Mouse (Mus musculus) urinary bladder, adult 18-20 months (tissue): ENCODE data around the gene Shb.
A peak's percentile ranks its signal among the peaks of the same experiment; 100 is the strongest.

Experiments used
- DNase-seq, 2 experiments: peaks; one replicate each; pipeline ENCODE4 v3.0.0; 2022; ENCODE audit warnings: low spot score in 2 of 2, mixed read lengths in 2 of 2

Gene Shb

DNA sequence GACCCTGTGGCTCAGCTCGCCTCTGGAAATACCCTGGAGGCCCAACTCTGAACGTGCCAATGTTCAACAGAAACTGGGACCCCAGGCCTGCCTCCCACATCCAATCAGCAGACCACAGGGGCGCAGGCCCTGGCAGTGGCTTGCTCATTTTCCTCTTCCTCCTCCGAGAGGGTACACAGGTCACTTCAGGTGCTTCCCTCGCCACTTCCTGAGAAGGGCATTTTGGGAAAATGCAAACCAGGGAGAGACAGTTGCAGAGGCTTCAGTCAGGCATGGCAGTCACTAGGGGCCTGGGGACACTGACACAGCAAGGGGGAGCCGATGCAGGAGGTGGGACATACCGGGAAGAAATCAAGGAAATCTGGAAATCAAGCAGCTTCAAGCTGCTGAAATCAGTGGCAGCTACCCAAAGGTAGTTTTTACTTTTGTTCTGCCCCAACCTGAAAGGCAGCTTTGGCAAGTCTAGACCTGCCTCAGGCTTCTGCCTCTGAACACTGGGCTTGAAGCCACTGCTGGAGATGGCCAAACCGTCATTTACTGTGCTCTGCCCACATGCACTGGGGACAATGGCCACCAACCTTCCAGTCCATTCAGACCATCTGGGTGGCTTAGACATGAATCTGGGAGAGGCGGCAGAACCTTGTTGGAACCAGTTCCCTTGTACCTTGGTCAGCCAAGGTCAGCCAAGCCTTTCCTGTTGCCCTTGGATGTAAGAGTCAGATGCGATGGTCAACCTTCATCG, 110.6 kb downstream of the Shb start:
- DNase-seq: peak; percentile 57 to 75

DNA sequence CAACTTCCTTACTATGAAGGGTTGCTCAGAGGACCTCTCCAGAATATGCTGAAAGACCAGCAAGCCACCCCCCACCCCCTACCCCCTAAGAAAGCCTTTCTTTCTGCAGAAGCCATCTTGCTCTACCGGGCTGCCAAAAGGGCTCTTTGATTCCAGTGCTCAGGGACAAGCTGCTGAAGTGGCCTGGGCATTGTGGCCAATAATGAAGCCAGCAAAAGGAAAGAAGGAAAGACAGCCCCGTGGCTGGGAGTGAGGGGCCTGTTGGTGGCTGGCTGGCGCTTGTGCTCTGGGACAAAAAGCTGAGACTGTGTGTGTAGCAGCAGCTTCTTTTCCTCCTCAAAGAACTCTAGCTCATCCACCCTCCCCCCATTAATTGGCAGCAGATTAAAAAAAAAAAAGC, 111.5 kb downstream of the Shb start:
- no peak for DNase-seq

DNA sequence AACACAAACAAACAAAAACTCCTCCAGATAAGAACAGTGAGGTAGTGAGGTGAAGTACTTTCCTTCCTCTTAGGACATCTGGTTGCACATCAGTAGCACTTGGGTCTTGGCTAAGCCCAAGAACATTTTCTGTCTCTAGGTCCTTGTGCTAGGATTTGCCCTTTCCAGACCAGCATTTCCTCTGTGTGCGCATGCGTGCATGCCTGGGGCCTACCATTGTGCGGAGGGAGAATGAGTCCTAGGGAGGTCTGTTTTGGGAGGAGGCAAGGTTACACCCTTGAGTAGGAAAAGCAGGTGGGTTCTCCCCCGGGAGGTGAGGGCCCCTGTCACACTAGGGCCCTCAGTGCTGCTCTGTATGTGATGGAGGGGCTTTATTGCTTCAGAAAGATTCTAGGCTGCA, 113.2 kb downstream of the Shb start:
- no peak for DNase-seq

DNA sequence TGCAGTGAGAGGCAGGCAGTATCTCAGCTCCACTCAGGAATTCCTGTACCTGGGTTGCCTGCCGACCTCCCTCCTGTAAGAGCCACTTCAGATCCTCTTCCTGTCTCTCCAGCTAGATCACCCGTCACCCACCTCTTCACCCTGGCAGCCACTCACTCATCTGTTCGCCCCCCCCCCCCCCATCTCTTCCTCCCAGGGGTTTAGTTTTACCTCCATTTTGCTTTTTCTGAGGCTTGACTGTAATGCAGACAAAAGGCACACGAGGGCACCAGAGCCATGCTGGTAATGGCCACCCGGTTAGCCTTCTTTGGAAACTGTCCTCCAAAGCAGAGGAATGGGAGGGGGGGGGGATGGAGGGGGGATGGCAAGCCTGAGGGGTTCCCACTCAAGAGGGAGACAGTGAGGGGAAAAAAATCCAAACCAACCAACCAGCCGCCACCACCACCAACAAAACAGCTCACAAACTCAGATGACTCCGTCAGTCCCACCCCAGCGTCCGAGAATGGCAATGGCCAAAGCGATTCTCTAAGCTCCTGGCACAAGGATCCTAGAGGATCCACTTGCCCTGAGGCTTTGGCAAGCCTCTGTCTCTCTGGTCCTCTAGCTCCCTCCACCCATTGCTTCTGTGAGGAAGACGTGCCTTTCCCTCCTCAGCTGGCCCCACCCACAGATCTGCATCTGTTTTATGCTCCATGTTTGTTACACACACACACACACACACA, 113.9 kb downstream of the Shb start:
- DNase-seq: peak in 1 of 2 experiments; percentile 50

DNA sequence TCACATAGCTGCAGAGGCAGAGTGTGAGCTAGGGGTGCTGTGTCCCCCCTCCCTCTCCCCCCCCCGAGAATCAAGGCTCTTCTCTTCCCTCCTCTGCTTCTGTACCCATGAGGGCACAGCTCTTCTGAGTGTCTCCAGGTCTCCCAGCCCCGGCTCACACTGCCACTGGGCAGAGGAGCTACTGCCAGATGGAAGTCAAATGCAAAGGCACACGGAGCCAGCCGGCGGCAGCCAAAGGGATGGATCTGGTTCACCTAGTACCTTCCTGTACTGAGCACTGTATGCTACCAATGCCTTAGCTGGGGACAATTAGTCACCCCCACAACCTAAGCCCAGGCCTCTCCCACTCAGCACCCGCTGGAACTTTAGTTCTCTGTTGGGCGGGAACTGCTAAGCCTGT, 116.0 kb downstream of the Shb start:
- no peak for DNase-seq

DNA sequence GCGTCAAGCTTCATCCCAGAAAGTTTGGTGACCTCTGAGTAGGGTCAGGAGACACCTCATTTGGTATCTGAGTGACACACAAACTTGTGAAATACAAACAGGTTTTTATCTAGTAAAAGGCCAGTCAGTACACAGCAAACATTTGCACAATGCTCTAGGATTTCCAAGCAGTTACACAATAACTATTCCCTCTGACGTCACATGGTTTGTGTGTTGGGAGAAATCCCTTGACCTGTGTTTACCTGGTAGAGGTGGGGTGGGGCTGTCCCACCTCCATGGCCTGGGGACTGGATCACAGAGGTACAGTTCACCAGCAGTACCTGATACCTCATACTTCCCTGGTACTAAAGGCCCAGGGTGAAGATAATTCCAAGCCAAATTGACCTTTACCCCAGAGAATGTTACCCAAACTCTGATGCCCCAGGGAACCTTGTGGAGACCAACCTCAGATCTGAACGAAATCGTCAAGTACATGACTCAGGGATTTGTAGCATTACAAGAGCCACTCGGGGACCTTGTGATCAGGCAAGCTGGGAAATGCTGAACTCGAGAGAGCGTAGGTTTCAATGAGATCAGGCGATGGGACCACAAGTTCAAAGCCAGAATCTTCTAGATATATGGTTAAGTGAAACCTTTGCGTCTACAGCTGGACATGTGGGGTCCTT, 118.5 kb downstream of the Shb start:
- DNase-seq: no peak

DNA sequence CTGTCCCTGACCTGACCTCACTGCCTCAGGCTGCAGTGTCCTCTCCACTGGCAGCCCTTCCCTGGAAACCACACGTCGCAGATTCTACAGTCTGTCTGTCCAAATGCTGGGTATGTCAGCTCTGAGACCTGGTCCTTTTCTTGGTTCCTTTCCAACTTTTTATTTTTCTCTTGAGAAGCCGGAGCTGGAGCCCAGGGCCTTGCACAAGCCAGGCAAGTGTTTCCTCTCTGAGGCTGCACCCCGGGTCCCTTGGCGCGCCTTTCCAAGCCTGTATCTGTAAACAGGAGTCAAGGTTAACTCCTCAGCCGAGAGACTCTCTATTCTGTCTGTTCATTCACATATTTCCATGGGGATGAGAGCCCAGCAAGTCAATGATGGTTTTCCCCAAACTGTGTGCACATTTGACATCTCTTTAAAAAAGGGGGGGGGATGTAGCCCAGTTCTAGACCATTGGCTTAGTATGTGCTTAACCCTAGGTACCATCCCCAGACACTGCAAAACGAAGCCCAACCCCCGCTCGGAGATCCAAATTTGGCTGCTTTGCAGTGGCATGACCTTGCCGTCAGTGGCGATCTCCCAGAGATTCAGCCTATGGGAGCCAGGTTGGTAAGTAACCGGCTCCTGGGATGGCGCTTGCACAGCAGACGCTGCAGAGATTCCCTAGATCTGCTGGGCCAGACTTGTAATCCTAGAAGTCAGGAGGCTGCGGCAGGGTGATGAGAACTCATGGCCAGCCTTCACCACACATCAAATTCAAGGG, 119.7 kb downstream of the Shb start:
- DNase-seq: no peak

DNA sequence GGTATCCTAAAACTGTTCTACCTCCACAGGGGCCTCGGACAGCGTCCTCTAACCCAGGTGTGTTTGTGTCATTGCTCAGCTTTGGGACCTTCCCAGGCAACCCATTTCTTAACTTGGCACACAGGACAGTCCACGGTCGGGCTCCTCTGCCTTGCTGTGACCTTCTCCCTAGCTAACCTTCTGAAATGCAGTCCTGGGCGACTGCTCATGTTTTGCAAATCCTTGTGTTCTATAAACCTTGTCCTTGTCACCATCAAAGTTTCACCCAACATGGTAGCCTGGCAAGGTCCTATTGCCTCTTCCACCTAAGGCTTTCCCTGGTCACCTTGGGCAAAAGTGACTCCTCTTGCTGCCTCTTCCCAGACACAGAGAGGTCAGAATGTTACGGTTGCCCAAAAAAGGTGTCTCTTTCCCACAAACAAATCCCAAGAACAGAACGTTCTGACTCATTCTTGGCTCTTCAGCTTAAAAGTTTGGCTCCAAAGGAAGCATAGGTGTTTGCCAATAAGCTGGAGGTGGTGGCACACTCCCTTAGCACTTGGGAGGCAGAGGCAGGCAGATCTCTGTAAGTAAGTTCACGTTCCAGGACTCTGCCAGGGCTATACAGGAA, 121.0 kb downstream of the Shb start:
- no peak for DNase-seq

DNA sequence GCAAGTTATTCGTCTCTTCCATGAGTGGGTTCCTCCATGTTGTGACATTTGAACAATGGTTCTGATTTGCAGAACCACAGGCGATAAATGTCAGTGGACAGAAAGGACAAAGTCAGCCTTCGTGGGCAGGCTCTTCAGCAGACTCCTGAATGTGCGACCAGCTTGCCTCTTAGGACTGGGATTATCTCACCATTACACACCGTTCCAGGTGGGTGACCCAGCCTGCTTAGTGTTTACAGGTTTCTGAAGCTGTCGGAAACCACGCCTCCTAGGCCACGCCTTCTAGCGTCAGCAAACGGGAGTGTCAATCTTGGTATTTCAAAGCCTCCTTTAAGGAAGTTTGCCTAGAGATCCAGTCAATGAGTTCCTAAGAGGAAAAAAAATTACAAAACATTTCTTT, 123.0 kb downstream of the Shb start:
- DNase-seq: peak; percentile 78 to 80

DNA sequence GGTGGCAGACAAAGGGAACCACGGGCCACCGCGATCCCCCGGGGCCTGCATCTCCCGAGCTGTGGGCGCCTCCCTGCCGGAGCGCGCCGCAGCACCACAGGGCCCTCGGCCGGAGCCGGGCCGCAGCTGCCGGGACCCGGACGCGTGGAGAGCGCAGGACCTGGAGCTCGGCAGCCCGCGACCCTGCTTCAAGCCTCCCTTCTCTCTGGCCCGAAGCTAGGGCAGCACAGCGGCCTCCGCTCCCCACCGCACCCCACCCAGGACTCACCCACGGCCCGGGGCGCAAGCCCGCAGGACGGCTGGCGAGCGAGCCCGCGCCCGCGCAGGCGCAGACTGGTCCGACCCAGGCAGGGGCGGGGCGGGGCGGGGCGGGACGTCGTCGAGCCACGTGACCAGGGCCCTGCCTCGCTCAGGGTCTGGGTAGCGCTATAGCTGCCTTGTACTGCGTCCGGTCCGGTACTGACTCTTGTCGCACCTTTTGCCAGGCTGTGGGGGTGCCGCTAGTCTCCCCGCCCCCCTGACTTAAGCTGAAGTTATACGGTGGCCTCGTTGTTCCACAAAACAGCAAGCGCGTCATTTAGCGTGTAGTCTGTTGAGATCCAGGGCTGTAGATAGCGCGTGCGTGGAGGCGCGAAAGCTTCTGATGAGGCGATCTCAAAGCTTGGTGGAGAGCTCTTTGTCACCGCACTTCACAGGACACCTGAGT, 123.7 kb downstream of the Shb start, which contains the start of gene Slc25a51:
Gene Slc25a51 (minus strand): TSS at position 340 of the 706 bp plus-strand sequence.
- DNase-seq: peak; percentile 68 to 81

DNA sequence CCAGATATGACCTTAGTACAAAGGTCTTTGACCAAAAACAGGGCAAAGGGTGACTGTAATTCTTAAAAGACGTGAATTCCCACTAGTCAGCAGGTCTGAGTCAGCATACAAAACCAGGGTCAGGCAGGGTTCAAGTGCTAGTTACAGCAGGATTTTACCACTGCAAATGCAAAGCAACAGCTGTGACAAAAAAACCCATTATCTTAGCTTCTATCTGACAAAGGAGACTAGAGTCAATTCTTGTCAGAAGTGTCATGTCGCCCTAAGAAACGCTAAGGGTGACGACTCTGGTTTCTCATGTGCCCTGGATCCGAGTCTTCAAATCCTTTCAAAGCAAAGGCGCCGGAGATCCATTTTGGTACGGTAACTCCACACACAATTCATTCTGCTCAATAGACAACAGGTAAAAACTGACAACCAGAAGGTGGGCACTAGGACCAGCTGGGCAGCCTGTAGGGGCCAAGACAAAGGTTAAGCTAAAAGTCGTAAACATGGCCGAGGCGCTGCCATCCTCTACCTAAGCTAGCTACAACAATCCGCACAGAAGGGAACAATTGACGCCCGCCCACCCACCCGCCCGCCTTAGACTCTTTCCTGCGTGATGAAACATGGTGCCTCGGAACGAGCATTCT, 124.5 kb downstream of the Shb start:
- DNase-seq: no peak

DNA sequence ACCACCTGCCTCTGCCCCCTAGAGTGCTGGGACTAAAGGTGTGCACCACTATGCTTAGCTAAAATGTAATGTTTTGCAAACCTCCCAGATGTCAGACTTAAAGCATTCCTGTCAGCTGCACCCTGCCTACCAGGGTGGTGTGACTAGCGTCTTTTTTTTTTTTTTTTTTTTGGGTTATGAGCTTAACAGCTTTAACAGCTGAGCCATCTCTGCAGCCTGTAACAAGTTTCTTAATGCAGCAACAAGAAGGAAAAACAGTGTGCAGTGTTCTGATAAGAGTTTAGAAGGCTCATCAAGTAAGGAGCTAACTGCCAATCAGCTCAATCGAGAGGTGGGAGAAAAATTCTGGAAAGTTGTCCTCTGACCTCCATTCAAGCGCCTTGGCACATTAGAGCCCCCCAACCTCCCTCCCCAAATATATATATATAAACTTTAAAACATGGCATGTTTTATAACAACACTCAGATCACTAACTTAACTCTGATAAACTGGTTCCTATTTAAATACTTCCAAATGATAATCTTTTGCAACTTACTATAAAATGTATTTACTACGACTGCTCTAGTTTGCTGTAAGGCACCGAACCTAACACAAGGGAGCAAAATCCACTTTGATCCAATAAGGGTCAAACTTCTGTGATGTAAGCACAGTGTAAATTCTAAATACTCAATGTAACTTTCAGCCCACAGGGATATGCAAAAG, 125.1 kb downstream of the Shb start:
- DNase-seq: no peak

DNA sequence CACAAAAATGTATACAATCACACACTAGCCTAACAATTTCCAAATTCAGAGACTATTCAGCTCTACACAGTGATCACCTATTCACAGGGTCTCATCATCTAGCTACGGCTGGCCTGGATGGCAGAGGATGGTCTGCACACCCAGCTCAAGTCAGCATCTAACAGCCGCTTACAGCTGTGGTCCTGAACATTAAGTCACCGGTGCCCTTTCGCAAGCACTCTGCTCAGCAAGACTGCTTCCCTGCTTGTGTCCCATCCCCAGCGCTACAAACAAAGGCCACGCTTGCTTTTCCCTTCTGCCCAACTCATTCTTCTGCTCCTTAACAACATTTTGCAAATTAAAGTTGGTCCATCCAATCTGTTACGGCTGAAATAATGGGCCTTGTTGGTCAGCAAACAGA, 125.9 kb downstream of the Shb start:
- DNase-seq: no peak

DNA sequence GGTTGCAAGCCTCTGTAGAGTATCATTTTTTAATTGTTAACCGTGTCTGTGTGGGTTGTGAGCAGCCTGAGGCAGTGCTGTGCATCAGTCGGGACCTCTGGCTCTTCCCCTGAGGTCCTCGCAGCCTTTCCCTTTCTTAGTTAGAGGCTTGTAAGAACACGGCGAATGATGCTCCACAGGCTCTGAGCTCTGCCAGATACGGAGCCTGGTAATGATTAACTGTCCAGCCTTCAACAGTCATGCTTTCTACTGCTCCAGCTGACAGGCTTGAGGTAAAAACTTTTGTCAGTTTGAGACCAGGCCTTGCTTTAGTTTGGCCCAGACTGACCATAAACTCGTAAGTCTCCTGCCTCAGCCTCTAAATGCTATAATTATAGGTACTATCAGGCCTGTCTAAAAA, 127.0 kb downstream of the Shb start:
- DNase-seq: no peak

DNA sequence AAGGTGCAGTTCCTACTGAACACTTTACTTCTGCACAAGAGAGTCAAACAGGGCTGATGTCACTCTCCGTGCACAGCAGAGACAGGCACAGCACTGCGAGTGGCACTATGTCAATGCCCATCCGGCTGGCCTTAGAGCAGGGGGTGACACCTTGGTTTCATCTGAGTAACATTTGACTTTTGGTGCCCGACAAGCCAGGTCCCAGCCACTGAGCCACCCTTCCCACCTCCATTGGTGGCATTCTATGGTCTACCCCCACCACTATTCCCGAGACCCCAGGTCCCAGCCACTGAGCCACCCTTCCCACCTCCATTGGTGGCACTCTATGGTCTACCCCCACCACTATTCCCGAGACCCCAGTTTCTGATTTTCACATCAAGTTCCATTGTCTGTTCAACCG, 128.2 kb downstream of the Shb start:
- DNase-seq: no peak

DNA sequence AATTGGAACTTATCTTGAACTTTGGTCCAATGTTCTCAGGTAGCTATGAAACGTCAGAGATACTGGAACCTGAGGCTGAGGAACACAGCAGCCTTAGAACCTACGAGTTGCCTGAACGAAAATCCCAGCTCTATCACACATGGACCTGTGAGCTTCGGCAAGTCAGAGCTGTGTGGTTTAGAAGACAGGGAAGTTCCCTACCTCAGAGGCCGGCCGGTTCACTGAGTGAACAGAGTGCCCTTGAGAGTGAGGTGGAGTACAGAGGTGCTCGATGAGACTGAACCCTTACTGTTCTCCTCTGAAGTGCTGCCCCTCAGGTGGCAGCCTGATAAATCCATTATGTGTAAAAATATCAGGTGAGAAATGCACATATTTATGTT, 128.8 kb downstream of the Shb start:
- no peak for DNase-seq

DNA sequence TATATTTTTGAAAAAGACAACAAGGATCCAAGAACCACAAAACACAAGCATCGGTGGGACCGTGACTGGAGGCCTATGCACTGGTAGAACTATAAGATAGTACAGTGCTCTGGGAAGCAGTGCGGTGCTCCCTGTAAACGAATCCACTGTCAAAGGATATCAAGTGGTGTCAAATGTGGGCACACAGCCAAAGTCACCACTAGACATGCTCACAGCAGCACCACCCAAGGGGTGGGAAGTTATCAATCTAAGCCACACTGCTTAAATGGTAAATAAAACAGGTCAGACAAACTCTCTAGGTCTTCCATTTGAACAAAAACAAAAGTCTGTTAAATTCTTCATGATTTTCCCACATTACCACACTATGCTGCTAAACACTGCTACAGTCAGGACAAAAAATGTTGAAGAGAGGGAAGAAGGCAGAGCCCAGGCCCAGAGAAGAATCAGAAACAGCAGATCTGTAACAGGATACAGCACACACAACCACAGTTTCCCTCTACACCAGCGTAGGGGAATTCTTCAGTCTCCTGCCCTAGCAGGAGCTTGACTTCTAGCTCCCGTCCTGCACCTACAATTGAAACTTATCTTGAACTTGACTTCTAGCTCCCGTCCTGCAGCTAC, 129.3 kb downstream of the Shb start:
- DNase-seq: no peak

DNA sequence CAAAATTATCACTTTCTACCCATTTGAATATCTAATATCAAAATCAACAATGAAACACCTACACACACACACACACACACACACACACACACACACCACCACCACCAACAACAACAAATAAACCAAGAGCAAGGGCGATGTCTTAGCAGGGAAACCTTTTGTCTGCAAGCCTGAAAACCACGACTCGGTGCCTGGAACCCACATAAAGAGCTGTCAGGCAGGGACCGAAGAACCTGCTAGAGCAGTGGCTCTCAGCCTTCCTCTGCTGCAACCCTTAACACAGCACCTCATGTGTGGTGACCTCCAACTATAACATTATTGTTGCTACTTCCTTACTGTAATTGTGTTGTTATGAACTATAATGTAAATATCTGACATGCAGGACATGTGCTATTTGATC, 130.0 kb downstream of the Shb start:
- no peak for DNase-seq

DNA sequence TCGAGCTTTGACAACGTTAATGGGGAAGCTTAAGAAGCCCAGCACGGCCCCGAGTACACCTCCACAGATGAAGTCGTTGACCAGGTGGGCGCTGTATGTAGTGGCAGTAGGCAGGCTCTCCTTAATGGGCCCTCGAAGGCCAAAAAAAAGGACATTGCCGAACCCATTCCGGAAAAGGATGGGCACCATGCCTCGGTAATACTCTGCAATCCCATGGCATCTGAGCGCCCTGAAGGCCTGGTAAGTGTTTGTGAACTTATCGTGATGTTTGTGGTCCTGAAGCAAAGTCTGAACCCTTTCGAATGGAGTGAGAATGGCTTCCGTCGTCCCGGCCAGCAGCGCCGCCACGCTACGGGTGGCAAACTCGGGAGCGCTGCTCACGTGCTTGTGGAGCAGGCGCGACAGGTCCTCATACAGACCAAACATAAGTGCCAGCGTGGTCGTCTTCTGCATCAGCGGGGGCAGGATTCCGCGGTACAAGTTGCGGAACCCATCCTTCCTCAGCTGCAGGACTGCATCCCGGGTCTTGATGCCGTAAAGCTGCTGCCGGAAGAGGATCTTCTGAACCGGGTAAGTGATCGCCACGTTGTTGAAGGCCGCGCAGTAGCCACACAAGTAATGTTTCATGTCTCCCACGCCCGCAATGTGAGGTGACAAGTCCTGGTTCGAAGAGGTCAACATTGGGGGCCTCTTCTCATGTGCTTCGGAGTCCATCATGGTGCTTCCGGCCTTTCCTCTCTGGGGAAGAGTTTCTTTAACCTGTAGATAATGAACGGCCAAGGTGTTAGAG, 132.7 kb downstream of the Shb start:
- no peak for DNase-seq
